Mouse (Mus musculus) forebrain, embryonic 12.5 days (tissue): ENCODE data around the gene Rbsn. TPM values are rescaled to one million over a fixed set of nuclear protein-coding genes. Genes with fewer than 3 reads are reported as not detected.

Source experiments
- ATAC-seq: fragments of 200-750 bp; cut with Nextera tagmentation; 2 replicates; pipeline ENCODE4 v1.8.0; 2017; ENCODE audit warnings: moderate TSS enrichment; ENCODE audit not compliant: low FRiP score
- H3K27ac ChIP-seq: fragments of 300-500 bp; sonication (generic); 2 replicates; pipeline ENCODE4 v1.5.1; 2016; ENCODE audit warnings: mild to moderate bottlenecking
- H3K27me3 ChIP-seq: fragments of 300-500 bp; sonication (generic); 2 replicates; pipeline ENCODE4 v1.6.1; 2016; ENCODE audit warnings: mild to moderate bottlenecking
- H3K36me3 ChIP-seq: fragments of 300-500 bp; sonication (generic); replicated peaks from 2 replicates; pipeline ENCODE4 v1.6.1; 2016; ENCODE audit warnings: mild to moderate bottlenecking
- H3K4me1 ChIP-seq: fragments of 300-500 bp; sonication (generic); 2 replicates; pipeline ENCODE4 v1.6.1; 2016
- H3K4me2 ChIP-seq: fragments of 300-500 bp; sonication (generic); 2 replicates; pipeline ENCODE4 v1.6.1; 2016; ENCODE audit warnings: mild to moderate bottlenecking, moderate library complexity
- H3K4me3 ChIP-seq: fragments of 300-500 bp; sonication (generic); replicated peaks from 2 replicates; pipeline ENCODE4 v1.5.1; 2016; ENCODE audit warnings: mild to moderate bottlenecking
- H3K9ac ChIP-seq: fragments of 300-500 bp; sonication (generic); 2 replicates; pipeline ENCODE4 v1.6.1; 2016; ENCODE audit warnings: mild to moderate bottlenecking
- H3K9me3 ChIP-seq: fragments of 300-500 bp; sonication (generic); 2 replicates; pipeline ENCODE4 v1.6.1; 2016
- WGBS: fragments of 180-500 bp; shearing (Covaris S2); methylation state at CpG from one replicate; pipeline ENCODE4 v1.1.7; 2016; 5-methylcytosine and 5-hydroxymethylcytosine counted together
- polyA plus RNA-seq: library from polyadenylated mRNA; unstranded; fragments of >200 nt; fragmentation: Nextera tagmentation; extraction: Ambion mirVana; gene quantifications from 2 replicates; pipeline ENCODE4 v1.2.1, GENCODE M21; 2016

The Rbsn gene
- polyA plus RNA-seq, 1 experiment from 2014 or later = 40.5 TPM

GRCm38 (mm10) chr6:92153774-92154173 lies 61.0 kb downstream of the Rbsn start:
- Histone ChIP-seq H3K36me3 (peaks cover 86% of the 10 kb centered on the region), H3K9ac (no peak overlapping the region), H3K9me3 (no peaks in the 10 kb centered on the region), H3K4me3 (no peak overlapping the region), H3K4me2 (no peak overlapping the region), H3K4me1 (no peaks in the 10 kb centered on the region), H3K27ac (no peak overlapping the region), H3K27me3 (no peaks in the 10 kb centered on the region)
- WGBS = 89% methylated on average over 1 of the region's 1 CpGs
- ATAC-seq = no peak

- no peak overlapping the region for H3K27ac ChIP-seq
- no peaks in the 10 kb centered on the region for H3K27me3 ChIP-seq
- H3K4me2 ChIP-seq = no peak overlapping the region
- no peaks in the 10 kb centered on the region for H3K9me3 ChIP-seq
- no peaks in the 10 kb centered on the region for H3K4me1 ChIP-seq
- WGBS = 96% methylated on average over 4 of the region's 4 CpGs
- ATAC-seq = no peak
- no peak overlapping the region for H3K9ac ChIP-seq
- peaks cover 44% of the 10 kb centered on the region for H3K36me3 ChIP-seq
- no peak overlapping the region for H3K4me3 ChIP-seq
Measured at GRCm38 (mm10) chr6:92145881-92146280, 68.8 kb downstream of the Rbsn start.

Other genes starting within 250 kb of the Rbsn start
- gene Fgd5, start 236.0 kb downstream of the Rbsn start, polyA plus RNA-seq = 7.6 and 12.7 TPM in 2 replicates
- 24.0 and 36.0 TPM in 2 replicates for gene Nr2c2, start 123.5 kb downstream of the Rbsn start, polyA plus RNA-seq
- gene Mrps25, start 30.9 kb downstream of the Rbsn start, polyA plus RNA-seq = 73.0 and 73.5 TPM in 2 replicates
- gene Trh, start 29.7 kb upstream of the Rbsn start, polyA plus RNA-seq = 3.8 and 4.4 TPM in 2 replicates